Mouse (Mus musculus): ENCODE data around the gene Tmem115.

GRCm38 (mm10) chr9:107555031-107555457 is 21.3 kb downstream of the Tmem115 start:
- TF ChIP-seq GATA1 (IDR thresholded peaks at IDR 0.05; ENCODE audit: low read length) = no peak
- no peak for TF ChIP-seq TAL1 (IDR thresholded peaks at IDR 0.05; ENCODE audit: low read length)
